Mouse (Mus musculus): ENCODE results near the gene Heatr3. TPM values are rescaled to one million over a fixed set of nuclear protein-coding genes. Genes with fewer than 3 reads are reported as not detected.
A peak's percentile ranks its signal among the peaks of the same experiment; 100 is the strongest.

Gene Heatr3
- total and polyA plus RNA-seq, 2 experiments from 2014 or later: 28.5 to 29.2 TPM

- Histone ChIP-seq H3K9ac (replicated peaks; ENCODE audit: low read length) (no peak overlapping the region), H3K27ac (no peak overlapping the region), H3K4me1 (ENCODE audit: insufficient read depth, low read length) (no peaks in the 10 kb centered on the region), H3K4me2 (ENCODE audit: low read depth, low read length) (no peak overlapping the region), H3K36me3 (ENCODE audit: insufficient read depth, low read length) (no peaks in the 10 kb centered on the region), H3K27me3 (ENCODE audit: insufficient read depth, low read length) (no peaks in the 10 kb centered on the region), H3K4me3 (ENCODE audit: low read length) (no peak overlapping the region), H3K9me3 (ENCODE audit: low read length) (no peaks in the 10 kb centered on the region)
- TF ChIP-seq CTCF (IDR thresholded peaks at IDR 0.05; ENCODE audit: low read depth): no peak
- DNase-seq (ENCODE audit: low spot score): no peak
- WGBS: 88% methylated on average over 1 of the region's 1 CpGs
- no peak for ATAC-seq
Measured at GRCm38 (mm10) chr8:88184914-88185313, 47.3 kb downstream of the Heatr3 start.

GRCm38 (mm10) chr8:88185716-88186115 lies 48.1 kb downstream of the Heatr3 start:
- H3K4me3 ChIP-seq (ENCODE audit: low read length): no peak overlapping the region
- no peak overlapping the region for H3K27ac ChIP-seq
- ATAC-seq: no peak
- WGBS: 81% methylated on average over 6 of the region's 6 CpGs
- no peak for TF ChIP-seq CTCF (IDR thresholded peaks at IDR 0.05; ENCODE audit: low read depth)
- H3K4me1 ChIP-seq (ENCODE audit: insufficient read depth, low read length): no peaks in the 10 kb centered on the region
- DNase-seq (ENCODE audit: low spot score): no peak
- H3K27me3 ChIP-seq (ENCODE audit: insufficient read depth, low read length): no peaks in the 10 kb centered on the region
- no peaks in the 10 kb centered on the region for H3K36me3 ChIP-seq (ENCODE audit: insufficient read depth, low read length)
- H3K9me3 ChIP-seq (ENCODE audit: low read length): no peaks in the 10 kb centered on the region
- no peak overlapping the region for H3K4me2 ChIP-seq (ENCODE audit: low read depth, low read length)
- no peak overlapping the region for H3K9ac ChIP-seq (replicated peaks; ENCODE audit: low read length)

GRCm38 (mm10) chr8:88197328-88197727 lies 59.7 kb downstream of the Heatr3 start:
- H3K36me3 ChIP-seq (ENCODE audit: insufficient read depth, low read length): no peaks in the 10 kb centered on the region
- no peak overlapping the region for H3K4me2 ChIP-seq (ENCODE audit: low read depth, low read length)
- no peak overlapping the region for H3K27ac ChIP-seq
- ATAC-seq (no peak), DNase-seq (ENCODE audit: low spot score) (no peak)
- no peak overlapping the region for H3K4me3 ChIP-seq (ENCODE audit: low read length)
- H3K9me3 ChIP-seq (ENCODE audit: low read length): no peaks in the 10 kb centered on the region
- H3K9ac ChIP-seq (replicated peaks; ENCODE audit: low read length): no peak overlapping the region
- no peak for TF ChIP-seq CTCF (IDR thresholded peaks at IDR 0.05; ENCODE audit: low read depth)
- peaks cover 19% of the 10 kb centered on the region for H3K4me1 ChIP-seq (ENCODE audit: insufficient read depth, low read length)
- H3K27me3 ChIP-seq (ENCODE audit: insufficient read depth, low read length): no peaks in the 10 kb centered on the region
- 70% methylated on average over 3 of the region's 3 CpGs for WGBS

- H3K9me3 ChIP-seq (ENCODE audit: low read length): no peaks in the 10 kb centered on the region
Measured at GRCm38 (mm10) chr8:88198551-88198944, 60.9 kb downstream of the Heatr3 start.

GRCm38 (mm10) chr8:88198945-88199571 lies 61.4 kb downstream of the Heatr3 start, which contains the start of gene Tent4b:
Gene Tent4b, plus strand, starts transcription at chr8:88199213.
- Histone ChIP-seq H3K9ac (replicated peaks; ENCODE audit: low read length) (peak within 1 kb of the TSS; percentile 88), H3K4me1 (ENCODE audit: insufficient read depth, low read length) (peaks cover 19% of the 10 kb centered on the region), H3K27me3 (ENCODE audit: insufficient read depth, low read length) (no peaks in the 10 kb centered on the region), H3K27ac (peak within 1 kb of the TSS; percentile 98), H3K36me3 (ENCODE audit: insufficient read depth, low read length) (no peaks in the 10 kb centered on the region), H3K9me3 (ENCODE audit: low read length) (no peaks in the 10 kb centered on the region), H3K4me2 (ENCODE audit: low read depth, low read length) (peak within 1 kb of the TSS; percentile 87), H3K4me3 (ENCODE audit: low read length) (peak within 1 kb of the TSS; percentile 91)
- peak; percentile 97 for ATAC-seq
- no peak for TF ChIP-seq CTCF (IDR thresholded peaks at IDR 0.05; ENCODE audit: low read depth)
- peak; percentile 96 for DNase-seq (ENCODE audit: low spot score)
- WGBS: under 1% methylated on average over 38 of the region's 97 CpGs

More at GRCm38 (mm10) chr8:88198551-88198944, 60.9 kb downstream of the Heatr3 start:
- H3K9ac ChIP-seq (replicated peaks; ENCODE audit: low read length): peak overlapping the region; percentile 88
- peak overlapping the region; percentile 91 for H3K4me3 ChIP-seq (ENCODE audit: low read length)
- peak overlapping the region; percentile 87 for H3K4me2 ChIP-seq (ENCODE audit: low read depth, low read length)
- ATAC-seq: no peak
- no peaks in the 10 kb centered on the region for H3K27me3 ChIP-seq (ENCODE audit: insufficient read depth, low read length)
- peaks cover 19% of the 10 kb centered on the region for H3K4me1 ChIP-seq (ENCODE audit: insufficient read depth, low read length)
- under 1% methylated on average over 10 of the region's 10 CpGs for WGBS
- H3K27ac ChIP-seq: peak overlapping the region; percentile 98
- TF ChIP-seq CTCF (IDR thresholded peaks at IDR 0.05; ENCODE audit: low read depth): no peak
- peak; percentile 57 for DNase-seq (ENCODE audit: low spot score)
- no peaks in the 10 kb centered on the region for H3K36me3 ChIP-seq (ENCODE audit: insufficient read depth, low read length)

GRCm38 (mm10) chr8:88199700-88200601 lies 62.3 kb downstream of the Heatr3 start:
- DNase-seq (ENCODE audit: low spot score) (peak; percentile 69), ATAC-seq (peak; percentile 45)
- no peak for TF ChIP-seq CTCF (IDR thresholded peaks at IDR 0.05; ENCODE audit: low read depth)
- Histone ChIP-seq H3K4me1 (ENCODE audit: insufficient read depth, low read length) (peaks cover 19% of the 10 kb centered on the region), H3K27me3 (ENCODE audit: insufficient read depth, low read length) (no peaks in the 10 kb centered on the region), H3K4me3 (ENCODE audit: low read length) (peak overlapping the region; percentile 91), H3K9ac (replicated peaks; ENCODE audit: low read length) (peak overlapping the region; percentile 88), H3K4me2 (ENCODE audit: low read depth, low read length) (peak overlapping the region; percentile 87), H3K27ac (peak overlapping the region; percentile 98), H3K9me3 (ENCODE audit: low read length) (no peaks in the 10 kb centered on the region), H3K36me3 (ENCODE audit: insufficient read depth, low read length) (no peaks in the 10 kb centered on the region)
- WGBS: under 1% methylated on average over 70 of the region's 117 CpGs

Measured in hindbrain, postnatal 0 days (tissue).